Mouse (Mus musculus) spleen, postnatal 4 days (tissue): ENCODE measurements around the gene Lmntd1.

Experiments used
- DNase-seq, 2 experiments: peaks; one replicate each; pipeline ENCODE4 v3.0.0; 2022; ENCODE audit warnings: low spot score in 2 of 2

Gene Lmntd1

GRCm38 (mm10) chr6:145485986-145486605 lies 128.0 kb downstream of the Lmntd1 start:
- DNase-seq = no peak

- no peak for DNase-seq
Observed at GRCm38 (mm10) chr6:145483318-145483674, 130.8 kb downstream of the Lmntd1 start.

- no peak for DNase-seq
Observed at GRCm38 (mm10) chr6:145482656-145483317, 131.3 kb downstream of the Lmntd1 start.

GRCm38 (mm10) chr6:145481938-145482337 lies 132.2 kb downstream of the Lmntd1 start:
- no peak for DNase-seq

GRCm38 (mm10) chr6:145478821-145479271 lies 135.3 kb downstream of the Lmntd1 start:
- no peak for DNase-seq

GRCm38 (mm10) chr6:145477367-145477905 lies 136.7 kb downstream of the Lmntd1 start:
- DNase-seq = no peak

GRCm38 (mm10) chr6:145471638-145472247 lies 142.4 kb downstream of the Lmntd1 start:
- DNase-seq = no peak

GRCm38 (mm10) chr6:145469260-145469943 lies 144.7 kb downstream of the Lmntd1 start:
- no peak for DNase-seq

GRCm38 (mm10) chr6:145464027-145464426 lies 150.1 kb downstream of the Lmntd1 start:
- DNase-seq = no peak

- no peak for DNase-seq
Observed at GRCm38 (mm10) chr6:145462677-145463245, 151.4 kb downstream of the Lmntd1 start.

GRCm38 (mm10) chr6:145457066-145457465 lies 157.1 kb downstream of the Lmntd1 start:
- DNase-seq = no peak

GRCm38 (mm10) chr6:145450628-145451403 lies 163.3 kb downstream of the Lmntd1 start:
- no peak for DNase-seq

GRCm38 (mm10) chr6:145448361-145448760 lies 165.8 kb downstream of the Lmntd1 start:
- DNase-seq = no peak

- DNase-seq = no peak
Observed at GRCm38 (mm10) chr6:145445811-145446500, 168.2 kb downstream of the Lmntd1 start.

GRCm38 (mm10) chr6:145445380-145445779 lies 168.7 kb downstream of the Lmntd1 start:
- DNase-seq = no peak

GRCm38 (mm10) chr6:145442786-145443185 lies 171.3 kb downstream of the Lmntd1 start:
- DNase-seq = no peak

GRCm38 (mm10) chr6:145441416-145442110 lies 172.6 kb downstream of the Lmntd1 start:
- DNase-seq = no peak

- no peak for DNase-seq
Observed at GRCm38 (mm10) chr6:145438851-145439250, 175.3 kb downstream of the Lmntd1 start.

- no peak for DNase-seq
Observed at GRCm38 (mm10) chr6:145435764-145436163, 178.4 kb downstream of the Lmntd1 start.

- no peak for DNase-seq
Observed at GRCm38 (mm10) chr6:145435156-145435555, 179.0 kb downstream of the Lmntd1 start.
